Mouse (Mus musculus): ENCODE results near the gene Clip4.

DNA sequence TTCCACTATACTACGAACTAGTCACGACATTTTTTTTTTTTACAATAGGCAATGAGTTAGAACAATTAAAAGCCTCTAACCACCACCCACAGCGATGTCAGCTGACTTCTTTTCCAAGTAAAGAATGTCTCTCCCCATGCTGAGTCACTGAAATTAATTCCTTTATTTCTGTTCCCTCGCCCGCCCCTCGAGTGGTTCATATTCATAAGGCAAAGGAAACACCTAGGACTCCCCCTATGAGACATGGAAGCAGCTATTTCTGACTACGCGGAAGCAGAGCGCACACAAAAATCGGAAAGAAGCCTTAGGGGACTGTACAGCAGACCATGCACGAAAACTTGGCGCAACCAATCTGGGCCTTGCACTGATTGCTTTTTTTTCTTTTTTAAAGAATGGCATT, 100.6 kb downstream of the Clip4 start:
- TF ChIP-seq CTCF (IDR thresholded peaks at IDR 0.05; ENCODE audit: borderline replicate concordance, extremely low read depth, insufficient read depth, insufficient read length): no peak
- no peak for TF ChIP-seq POLR2A (IDR thresholded peaks at IDR 0.05; ENCODE audit: borderline replicate concordance, extremely low read depth, insufficient read depth, insufficient read length, poor library complexity, severe bottlenecking)
